Mouse (Mus musculus): ENCODE measurements at regions not wholly inside any gene's neighbourhood (a gene's known extent, or its start where the extent isn't known, plus 50 kb on each side); places are given as distances from the start of the nearest gene placed in this dataset.

DNA sequence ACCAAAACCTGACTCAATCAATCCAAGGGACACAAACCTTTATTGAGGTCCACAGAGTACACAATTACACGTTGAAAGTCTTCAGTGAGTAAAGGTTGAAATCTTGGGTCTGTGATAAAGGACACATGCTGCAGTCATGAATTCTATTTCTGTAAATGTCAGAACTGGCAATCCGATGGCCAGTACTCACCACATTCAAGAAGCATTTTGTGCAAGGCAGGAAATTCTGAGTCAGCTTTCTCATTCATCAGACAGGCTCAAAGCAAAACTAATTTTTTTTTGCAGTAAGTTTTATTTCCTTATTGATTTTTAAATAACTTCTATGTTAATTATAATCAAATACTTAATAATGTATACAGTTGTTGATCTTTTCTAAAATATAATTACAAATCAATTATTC is 616.7 kb downstream of the Efnb2 start:
- ATAC-seq: no peak

DNA sequence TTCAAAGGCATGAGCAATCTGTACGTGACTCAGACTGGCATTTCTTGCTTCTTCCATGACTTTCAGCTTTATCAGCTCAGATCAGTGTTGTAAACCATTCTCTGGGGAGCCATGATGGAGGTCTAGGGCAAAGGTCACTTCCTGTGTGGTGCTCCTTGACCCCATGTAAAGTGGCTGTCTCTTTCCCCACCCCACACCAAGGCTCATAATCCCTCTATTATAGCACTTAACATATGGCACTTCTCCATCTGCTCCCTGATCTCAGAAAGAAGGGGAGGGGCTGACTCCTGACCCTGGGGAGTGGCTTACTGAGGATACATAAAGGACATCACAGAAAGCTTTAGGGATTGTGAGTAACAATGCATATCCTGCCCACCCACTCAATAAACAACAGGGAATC is 623.1 kb downstream of the Efnb2 start:
- no peak for ATAC-seq

DNA sequence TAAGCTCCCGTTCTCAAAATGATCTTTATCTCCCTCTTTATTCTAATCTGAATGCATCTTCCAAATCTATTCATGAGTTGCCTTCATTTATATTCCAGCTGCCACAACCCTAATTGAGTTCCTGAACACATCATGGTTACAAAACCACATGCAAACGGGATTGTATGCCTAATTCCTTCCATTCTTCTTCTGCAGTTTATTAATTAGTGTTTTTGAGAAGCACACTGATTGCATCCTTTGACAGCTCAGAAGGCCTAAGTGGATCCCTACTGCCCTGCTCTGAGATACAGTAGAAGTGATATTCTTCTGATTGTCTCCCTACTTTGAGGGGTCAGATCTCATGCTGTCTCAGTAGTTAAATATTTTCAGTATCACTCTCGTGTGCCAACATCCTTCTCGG is 649.9 kb downstream of the Efnb2 start:
- no peak for ATAC-seq

DNA sequence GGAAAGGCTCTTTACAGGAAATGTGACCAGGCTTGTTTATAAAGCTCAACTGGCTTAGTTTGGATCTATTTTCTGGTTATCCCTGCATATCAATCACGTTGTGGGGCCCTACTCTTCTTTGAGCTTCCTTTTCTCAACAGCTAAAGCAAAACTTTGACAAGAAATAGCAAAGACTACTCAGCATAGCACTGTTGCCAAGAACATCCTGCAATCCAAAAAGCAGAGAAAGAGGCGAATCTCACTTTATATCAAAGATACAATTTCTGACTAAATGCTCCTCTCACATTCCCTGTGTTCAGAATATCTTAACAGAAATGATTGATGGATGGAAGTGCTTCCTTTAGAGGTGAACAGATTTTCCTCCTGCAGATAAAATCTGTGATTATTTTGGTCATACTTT is 666.1 kb downstream of the Efnb2 start:
- ATAC-seq: no peak

DNA sequence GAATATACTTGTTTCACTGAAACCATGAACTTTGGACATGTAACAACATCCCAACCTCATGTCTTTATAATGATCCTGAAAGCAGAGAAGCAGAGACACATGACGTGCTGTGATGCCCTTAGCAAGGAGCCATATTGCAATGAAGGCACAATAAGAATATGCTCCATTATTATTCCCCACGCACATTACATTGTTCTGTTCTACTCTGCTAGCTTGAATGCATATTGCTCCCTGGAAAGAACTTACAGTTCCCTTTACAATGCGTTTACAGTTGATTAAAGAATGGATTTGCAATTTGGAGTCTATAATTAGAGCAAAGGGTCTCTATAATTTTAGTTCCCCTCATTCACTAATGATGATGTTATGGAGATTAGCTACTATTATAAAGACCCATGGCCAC is 672.2 kb downstream of the Efnb2 start:
- ATAC-seq: no peak

DNA sequence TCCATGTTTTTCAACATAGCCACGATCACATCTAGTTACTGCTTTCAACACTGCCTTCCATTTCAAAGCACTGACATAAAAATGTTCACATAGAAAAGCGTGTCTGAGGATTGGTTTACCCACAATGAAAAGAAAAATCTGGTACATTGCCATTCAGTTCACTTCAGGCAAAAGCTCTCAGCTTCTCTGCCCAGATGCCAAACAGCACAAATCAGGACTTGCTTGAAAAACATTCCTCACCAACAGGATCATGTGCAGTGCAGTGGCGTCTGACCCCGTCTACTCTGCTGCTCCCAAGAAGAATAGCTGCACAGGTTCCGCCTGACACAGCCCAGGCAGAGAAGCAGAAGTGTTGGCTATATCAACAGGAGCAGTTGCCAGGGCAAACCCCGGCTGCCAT is 684.0 kb downstream of the Efnb2 start:
- no peak for ATAC-seq

DNA sequence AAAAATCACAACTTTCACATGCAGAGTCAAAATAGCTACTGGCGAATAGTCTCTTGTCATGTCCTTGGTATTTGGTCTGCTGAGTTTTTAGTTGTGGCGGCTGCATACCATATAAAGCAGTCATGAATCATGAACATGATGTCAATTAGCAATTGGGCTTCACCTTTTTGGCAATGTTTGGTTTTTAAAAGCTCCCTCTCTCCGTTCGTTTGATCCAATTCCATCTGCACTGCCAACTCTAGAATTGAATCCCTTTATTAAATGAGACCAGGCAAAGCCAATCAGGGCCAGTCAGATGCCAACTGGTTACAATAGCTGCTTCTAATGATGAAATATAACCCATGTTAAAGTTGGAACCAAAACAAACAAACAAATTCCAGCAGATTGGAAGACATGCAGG is 687.3 kb downstream of the Efnb2 start:
- ATAC-seq: no peak

DNA sequence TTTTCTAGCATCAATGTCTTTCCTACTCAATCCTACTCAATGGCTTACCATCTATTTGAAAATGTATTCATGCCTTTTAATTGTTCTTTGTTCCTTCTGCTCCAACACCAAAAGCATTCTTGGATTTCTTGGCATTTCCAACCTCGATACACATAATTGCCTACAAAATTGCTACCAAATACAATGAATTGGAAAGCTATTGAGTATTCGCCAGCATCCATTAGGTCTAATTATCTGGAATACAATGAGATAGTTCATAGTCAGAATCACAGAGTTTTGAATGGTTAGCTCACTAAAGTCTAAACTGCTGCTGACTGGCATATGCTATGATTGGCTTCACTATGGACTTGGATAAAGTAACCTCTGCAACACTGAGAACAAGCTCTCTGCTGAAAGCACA is 696.8 kb downstream of the Efnb2 start:
- no peak for ATAC-seq

DNA sequence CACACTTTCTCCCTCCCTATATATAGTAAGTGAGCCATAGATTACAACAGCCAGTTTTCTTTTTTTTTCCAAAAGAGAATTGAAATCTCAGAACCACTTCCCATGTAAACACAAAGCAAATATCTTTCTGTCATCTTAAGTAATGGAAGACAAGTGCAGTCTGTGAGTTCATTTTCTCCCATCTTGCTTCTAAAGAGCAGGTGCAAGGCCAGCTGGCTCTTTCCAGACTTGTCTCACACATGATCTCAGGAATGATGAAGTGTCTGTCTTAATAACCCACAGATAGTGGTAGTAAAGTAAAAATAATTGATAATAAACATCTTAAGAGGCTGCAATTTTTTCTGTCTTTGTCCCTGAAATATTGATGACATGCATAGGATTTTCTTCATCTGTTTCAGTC is 704.3 kb downstream of the Efnb2 start:
- ATAC-seq: no peak

DNA sequence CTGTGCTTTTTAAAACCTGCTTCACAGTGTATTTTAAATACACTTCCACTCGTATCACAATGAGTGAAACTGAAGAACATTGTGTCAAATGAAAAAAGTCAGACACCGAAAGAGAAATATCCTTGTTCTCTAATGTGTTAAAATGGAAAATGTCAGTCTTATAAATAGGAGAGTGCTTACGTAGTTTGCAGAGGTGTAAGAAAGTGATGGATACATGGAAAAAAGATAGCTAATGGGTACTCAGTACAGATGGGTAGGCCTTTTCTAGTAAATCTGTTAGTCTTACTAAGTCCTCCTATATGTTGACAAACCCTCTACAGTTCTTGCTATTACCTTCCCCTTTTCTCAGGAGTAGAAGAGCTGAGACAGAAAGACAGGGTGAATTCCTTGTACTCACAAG is 706.2 kb downstream of the Efnb2 start:
- ATAC-seq: no peak

DNA sequence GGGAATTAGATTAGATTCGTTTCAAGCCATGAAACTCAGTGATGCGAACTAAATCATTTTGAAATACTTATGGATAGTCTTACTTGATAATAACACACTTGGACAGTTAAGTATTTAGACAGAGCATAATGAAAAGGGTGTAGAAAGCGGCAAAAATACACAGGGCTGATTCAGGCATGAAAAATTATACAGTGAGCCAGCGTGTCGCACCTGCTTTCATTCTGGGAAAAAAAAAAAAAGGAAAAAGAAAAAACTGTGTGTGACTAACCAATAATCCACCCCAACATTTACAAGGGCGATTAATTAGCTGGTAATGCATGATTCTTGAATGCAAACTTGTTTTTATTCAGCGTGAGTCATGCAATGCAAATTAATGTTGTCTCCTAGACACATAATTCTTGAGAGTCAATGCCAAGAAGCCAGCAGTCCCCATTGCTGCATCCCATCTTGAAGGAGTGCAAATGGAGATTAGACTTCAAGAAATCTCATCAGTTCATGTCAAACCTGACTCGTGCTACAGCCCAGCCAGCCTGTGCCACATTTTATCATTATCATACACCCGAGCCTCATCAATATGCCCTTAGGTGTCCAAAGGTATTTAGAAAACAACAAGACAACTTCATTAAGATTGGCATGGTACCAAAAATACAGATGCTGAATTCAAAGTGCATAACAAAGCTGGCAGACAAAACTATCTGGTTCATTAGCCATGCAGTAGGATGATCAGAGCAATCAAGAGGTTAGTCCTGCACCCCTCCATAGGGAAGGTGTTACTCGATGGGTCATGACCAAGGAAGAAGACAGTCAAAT is 714.9 kb downstream of the Efnb2 start:
- ATAC-seq: no peak

DNA sequence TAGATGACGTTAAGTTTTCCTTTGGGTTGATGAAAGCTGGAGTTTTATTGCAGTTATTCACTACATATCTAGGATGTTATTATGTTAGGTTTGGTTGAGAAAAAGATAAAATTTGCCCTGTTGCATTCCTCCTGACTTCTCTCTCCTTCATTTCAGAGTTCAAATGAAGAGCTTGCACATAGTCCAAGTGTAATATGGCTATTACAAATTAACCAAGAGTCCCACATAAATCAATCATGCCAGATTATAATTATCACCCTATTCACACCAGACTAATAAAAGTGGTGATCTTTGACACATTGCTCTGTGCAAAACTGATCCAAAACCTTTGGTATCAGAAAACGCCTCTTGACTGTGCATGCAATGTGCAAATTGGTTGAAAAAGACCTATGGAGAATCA is 724.4 kb downstream of the Efnb2 start:
- ATAC-seq: no peak

DNA sequence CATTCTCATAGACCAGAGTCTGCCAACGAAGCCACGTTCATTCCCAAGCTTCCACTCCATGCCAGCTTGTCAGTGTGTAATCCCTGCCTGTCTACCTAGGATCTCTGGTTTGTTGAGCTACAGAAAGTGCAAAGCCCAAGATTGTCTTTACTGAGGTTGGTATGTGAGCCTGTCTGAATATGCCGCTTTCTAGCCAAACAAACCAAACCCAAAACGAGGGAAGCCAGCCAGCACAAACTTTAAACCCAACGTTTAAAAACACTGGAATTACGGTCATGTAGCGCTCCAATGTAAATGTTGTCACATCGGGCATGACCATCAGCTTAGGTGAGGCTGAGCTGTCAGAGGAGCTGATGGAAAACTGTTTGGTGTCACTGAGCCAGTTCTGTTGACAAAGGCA is 741.6 kb downstream of the Efnb2 start:
- no peak for ATAC-seq

DNA sequence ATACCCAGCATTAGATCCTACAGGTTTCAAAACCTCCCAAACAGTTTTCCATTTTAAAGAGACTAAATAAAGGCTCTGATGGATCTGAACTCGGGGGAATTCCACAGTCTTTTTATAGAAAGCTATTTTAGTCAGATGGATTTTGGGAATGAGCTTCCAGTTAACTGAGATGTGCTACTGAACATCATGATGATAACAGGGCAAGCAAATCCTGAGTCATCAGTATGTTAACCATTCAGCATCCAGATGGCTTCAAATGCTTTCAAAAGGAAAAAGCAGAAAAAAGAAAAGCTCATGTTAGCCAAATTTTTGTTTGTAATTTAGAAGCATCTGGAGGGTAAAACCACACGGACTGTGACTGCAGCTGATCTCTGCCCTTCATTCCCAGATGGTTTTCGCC is 766.7 kb downstream of the Efnb2 start:
- ATAC-seq: no peak

DNA sequence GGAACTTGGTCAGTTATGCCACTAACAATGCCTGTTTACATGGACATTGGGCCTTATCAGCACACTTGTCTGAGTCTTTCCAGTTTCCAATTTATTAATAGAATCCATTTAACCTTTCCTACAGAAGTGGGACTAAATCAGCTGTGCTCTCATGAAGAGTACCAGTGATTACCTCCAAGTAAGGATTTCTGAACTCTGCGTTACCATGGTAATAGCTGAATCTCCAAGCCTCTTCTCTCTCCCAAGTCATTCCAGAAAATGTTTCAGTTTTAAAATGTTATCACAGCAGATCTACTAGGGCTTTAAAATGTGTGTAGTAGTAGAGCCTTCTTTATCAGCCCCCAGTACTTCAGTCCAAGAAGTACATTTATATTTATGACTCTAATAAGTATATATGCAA is 807.9 kb downstream of the Efnb2 start:
- ATAC-seq: no peak

DNA sequence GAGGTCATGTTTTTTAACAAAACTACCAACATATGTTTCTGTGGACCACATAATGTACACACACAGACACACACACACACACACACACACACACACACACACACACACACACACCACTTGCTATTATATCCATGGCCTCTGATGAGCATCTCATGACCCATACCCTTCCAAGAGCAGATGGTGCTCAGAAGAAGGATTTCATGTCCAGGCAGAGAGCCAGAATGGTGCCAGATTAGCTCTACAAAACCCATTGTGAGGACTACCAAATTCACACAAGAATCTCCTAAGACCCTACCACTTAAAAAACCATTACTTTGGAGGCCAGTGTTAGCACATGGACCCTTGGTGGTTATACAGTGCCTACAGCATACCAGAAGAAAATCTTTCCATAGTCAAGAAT is 810.5 kb downstream of the Efnb2 start:
- no peak for ATAC-seq

DNA sequence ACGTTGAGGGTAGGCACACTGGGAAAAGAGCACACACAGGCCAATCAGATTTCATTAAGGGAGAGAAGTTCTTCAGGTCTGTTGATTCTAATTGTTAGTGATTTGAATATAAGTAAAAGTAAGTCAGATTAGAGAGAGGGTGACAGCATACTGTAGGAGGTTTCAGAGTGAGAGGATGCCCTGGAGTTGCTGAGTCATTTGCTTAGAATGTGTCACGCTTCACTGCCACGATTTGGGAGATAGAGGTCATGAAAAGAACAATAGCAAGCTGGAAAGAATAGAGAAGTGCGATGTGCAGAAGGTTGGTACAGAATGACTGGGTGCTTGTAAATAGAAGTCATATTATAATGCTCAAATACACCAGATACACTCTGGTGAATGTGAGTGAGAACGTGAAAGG is 829.1 kb downstream of the Efnb2 start:
- no peak for ATAC-seq

DNA sequence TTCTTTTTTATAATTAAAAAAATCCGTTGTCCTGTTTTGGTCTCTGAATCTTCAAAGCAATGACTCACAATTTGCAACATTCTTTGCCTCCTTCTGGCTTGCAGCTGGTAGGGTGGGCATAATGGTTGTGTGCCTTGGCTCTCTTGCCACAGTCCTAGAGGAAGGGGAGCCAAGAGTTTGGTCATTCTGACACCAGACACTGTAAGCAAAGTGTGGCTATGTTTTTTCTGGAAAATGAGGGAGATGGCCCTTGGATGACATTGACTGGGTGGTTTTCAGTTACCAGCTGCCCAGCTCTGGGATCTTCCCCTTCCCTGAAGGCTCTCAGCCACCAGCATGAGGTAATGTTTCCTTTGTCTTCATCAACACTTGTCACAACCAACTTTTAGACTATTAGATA is 833.2 kb downstream of the Efnb2 start:
- ATAC-seq: no peak

DNA sequence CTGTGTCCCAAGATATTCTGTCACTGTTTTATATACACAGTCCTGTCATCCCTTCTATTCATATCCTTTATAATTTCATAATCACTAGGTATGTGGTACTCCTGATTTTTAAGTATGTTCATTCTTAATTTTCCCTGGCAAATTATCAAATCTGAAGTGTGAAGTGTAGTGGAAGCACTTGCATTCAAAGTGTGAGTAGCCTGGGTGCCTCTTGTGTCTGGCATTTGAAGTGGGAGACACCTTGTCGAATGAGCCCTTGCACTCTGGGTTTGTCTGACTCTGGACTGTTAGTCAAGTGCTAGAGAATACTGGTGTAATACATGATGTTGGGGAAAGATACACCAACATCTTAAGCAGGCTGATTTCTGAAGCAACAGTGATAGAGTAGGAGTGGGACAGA is 852.6 kb downstream of the Efnb2 start:
- no peak for ATAC-seq

DNA sequence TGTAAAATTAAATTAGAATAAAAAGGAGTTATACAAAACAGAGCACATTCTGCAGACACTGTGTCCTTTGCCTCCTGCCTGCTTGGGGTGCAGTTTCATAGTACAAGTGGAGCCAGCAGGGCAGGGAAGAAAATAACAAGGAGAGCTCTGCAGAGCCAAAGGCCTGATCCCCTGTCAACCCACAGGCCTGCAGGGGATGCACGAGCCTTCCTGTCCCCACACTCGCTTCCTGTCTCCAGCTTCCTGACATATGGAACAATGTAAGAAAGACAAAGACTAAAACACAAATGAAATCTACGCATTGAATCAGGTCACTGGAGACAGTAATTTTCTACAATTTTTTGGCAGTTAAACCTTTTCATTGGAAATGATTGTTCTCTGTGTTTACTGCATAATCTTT is 861.8 kb downstream of the Efnb2 start:
- ATAC-seq: no peak

DNA sequence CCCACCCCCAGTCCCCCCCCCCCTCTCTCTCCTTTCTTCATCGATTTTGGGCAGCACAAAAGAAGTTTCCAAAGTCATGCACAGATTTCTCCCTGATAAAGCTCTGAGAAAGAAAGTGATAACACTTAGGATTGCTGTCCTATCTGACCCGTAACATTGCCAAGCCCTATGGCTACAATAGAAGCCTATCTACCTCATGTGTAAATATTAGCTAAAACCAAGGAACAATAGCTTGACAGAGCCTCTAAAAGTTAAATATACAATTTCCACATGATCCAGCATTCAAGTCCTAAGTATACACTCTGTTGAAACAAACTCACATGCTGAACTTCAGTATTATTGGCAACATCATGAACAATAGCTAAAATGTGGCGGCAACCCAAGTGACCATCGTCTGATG is 864.9 kb downstream of the Efnb2 start:
- ATAC-seq: no peak

DNA sequence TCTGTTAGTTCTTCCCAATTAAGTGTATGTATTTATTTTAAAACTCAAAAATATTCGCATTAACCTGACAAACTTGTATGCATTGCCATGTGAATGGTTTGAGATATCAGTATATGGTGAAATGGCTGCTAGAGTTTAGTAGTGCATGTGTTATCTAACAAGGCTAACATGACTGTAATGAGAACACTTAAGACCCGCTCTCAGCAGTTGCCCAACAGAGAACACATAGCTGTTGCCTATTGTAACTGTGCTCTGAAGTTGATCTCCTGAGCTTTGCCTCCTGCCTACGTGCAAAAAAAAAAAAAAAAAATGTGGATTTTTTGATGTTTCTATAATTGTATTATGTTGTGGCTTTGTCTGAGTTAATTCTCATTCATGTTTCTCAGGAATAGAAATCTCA is 897.2 kb downstream of the Efnb2 start:
- no peak for ATAC-seq

DNA sequence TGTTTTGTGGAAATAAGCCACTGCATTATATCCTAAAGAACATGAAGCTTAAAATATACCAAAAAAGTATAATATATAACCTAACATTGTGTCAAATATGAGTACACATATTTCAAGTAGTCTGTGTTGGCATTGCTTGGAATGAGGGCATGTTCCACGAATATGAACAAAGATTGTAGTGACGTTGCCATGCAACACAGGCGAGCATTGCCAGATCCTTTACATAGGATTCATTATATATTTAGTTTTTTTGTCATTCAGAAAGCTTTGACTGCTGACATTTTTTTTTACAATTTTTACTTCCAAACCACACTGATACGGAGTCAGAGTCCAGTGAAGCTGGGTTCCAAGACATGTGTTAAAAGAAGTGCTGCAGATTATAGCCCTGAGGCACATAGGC is 900.1 kb downstream of the Efnb2 start:
- no peak for ATAC-seq

DNA sequence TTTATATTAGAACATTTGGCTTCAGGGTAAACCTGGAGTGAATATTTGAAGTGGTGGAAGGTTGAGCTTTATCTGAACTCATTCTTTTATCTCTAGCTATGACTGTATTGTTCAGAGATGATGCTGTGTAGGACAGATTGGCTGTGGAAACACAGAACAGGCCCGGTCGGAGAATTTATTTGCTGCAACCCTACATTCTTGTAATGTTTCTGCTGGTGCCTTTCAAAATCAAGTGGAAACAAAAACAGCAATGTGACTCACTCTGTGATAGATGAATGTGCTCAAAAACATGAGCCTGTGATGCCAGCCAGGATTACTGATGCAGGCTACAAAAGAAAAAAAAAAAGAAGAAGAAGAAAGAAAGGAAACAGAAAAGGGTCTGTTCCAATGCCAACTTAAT is 928.3 kb downstream of the Efnb2 start:
- ATAC-seq: no peak

DNA sequence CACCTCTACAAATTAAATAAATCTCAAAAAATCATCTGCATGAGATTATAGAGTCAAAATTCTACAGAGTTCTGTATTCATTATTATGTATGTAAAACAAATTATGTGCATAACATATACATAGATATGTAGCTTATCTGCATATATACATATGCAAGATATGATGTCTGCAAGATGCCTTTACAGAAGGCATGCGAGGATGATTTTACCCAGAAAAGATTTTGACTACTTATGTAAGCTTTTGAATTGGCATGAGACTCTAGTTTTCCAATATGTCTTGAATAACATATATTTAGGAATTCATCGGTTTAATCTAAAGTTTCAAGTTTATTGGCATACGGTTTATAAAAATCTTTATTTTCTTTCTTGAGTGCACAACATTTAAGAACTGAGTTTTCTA is 939.2 kb downstream of the Efnb2 start:
- no peak for ATAC-seq

Data from CD4-positive, CD25-positive, alpha-beta regulatory T cell, adult 4 months (primary cell).